Mouse (Mus musculus) monocyte, adult 2 months (primary cell): ENCODE results near the gene Jarid2.

Source experiments
- DNase-seq, 2 experiments: peaks; one replicate each; pipeline ENCODE4 v3.0.0; 2022; ENCODE audit warnings: low spot score in 2 of 2, low read depth in 1 of 2

Gene Jarid2

GRCm38 (mm10) chr13:44913560-44913959 is 184.3 kb downstream of the Jarid2 start:
- DNase-seq: no peak

GRCm38 (mm10) chr13:44915382-44915781 is 186.1 kb downstream of the Jarid2 start:
- DNase-seq: no peak

GRCm38 (mm10) chr13:44915945-44916344 is 186.7 kb downstream of the Jarid2 start:
- no peak for DNase-seq

- DNase-seq: no peak
These were observed 187.9 kb downstream of the Jarid2 start for GRCm38 (mm10) chr13:44917202-44917601.

- DNase-seq: no peak
These were observed 189.0 kb downstream of the Jarid2 start for GRCm38 (mm10) chr13:44918269-44918668.

- no peak for DNase-seq
These were observed 191.8 kb downstream of the Jarid2 start for GRCm38 (mm10) chr13:44921095-44921494.

- no peak for DNase-seq
These were observed 192.4 kb downstream of the Jarid2 start for GRCm38 (mm10) chr13:44921721-44922120.

- DNase-seq: no peak
These were observed 194.8 kb downstream of the Jarid2 start for GRCm38 (mm10) chr13:44924042-44924441.

GRCm38 (mm10) chr13:44925173-44925572 is 195.9 kb downstream of the Jarid2 start:
- DNase-seq: no peak

GRCm38 (mm10) chr13:44926311-44926710 is 197.0 kb downstream of the Jarid2 start:
- DNase-seq: peak in 1 of 2 experiments; percentile 5

- no peak for DNase-seq
These were observed 203.3 kb downstream of the Jarid2 start for GRCm38 (mm10) chr13:44932307-44933264.

GRCm38 (mm10) chr13:44933575-44933974 is 204.3 kb downstream of the Jarid2 start:
- no peak for DNase-seq

- DNase-seq: no peak
These were observed 208.4 kb downstream of the Jarid2 start for GRCm38 (mm10) chr13:44937681-44938080.

GRCm38 (mm10) chr13:44939326-44940035 is 210.2 kb downstream of the Jarid2 start:
- DNase-seq: no peak

- no peak for DNase-seq
These were observed 214.3 kb downstream of the Jarid2 start for GRCm38 (mm10) chr13:44943618-44944017.

GRCm38 (mm10) chr13:44946880-44947635 is 217.8 kb downstream of the Jarid2 start:
- no peak for DNase-seq

- DNase-seq: no peak
These were observed 219.3 kb downstream of the Jarid2 start for GRCm38 (mm10) chr13:44948320-44949250.

- DNase-seq: no peak
These were observed 223.3 kb downstream of the Jarid2 start for GRCm38 (mm10) chr13:44952393-44953086.

GRCm38 (mm10) chr13:44953546-44954231 is 224.4 kb downstream of the Jarid2 start:
- no peak for DNase-seq
